Mouse (Mus musculus): ENCODE results near the gene Olfr222.

- no peak for TF ChIP-seq TCF12 (IDR thresholded peaks at IDR 0.05; ENCODE audit: insufficient read depth, poor library complexity, severe bottlenecking)
- no peak for TF ChIP-seq POLR2A (IDR thresholded peaks at IDR 0.05; ENCODE audit: insufficient read length, low read depth)
- TF ChIP-seq E2F4 (IDR thresholded peaks at IDR 0.05; ENCODE audit: insufficient read depth) = no peak
- no peak for TF ChIP-seq REST (IDR thresholded peaks at IDR 0.05; ENCODE audit: insufficient read depth, insufficient read length)
- TF ChIP-seq MAX (IDR thresholded peaks at IDR 0.05; ENCODE audit: low read depth) = no peak
- no peak for TF ChIP-seq USF1 (IDR thresholded peaks at IDR 0.05; ENCODE audit: low read depth)
- TF ChIP-seq TCF3 (IDR thresholded peaks at IDR 0.05; ENCODE audit: insufficient read length, low read depth) = no peak
- no peak for TF ChIP-seq MYOG (IDR thresholded peaks at IDR 0.05; ENCODE audit: control insufficient read depth in 1 of 3, insufficient read depth in 1 of 3, insufficient read length in 2 of 3, low read depth in 2 of 3)
- TF ChIP-seq POLR2AphosphoS2 (IDR thresholded peaks at IDR 0.05; ENCODE audit: insufficient read length, low read depth) = no peak
Observed at GRCm38 (mm10) chr11:59554535-59554934, 21.5 kb downstream of the Olfr222 start.

All from myocyte (in vitro differentiated cells).